Mouse (Mus musculus) heart, embryonic 11.5 days (tissue): ENCODE measurements at regions not wholly inside any gene's neighbourhood (a gene's known extent, or its start where the extent isn't known, plus 50 kb on each side); places are given as distances from the start of the nearest gene placed in this dataset.
A peak's percentile ranks its signal among the peaks of the same experiment; 100 is the strongest.

Experiments
- ATAC-seq: fragments of 200-750 bp; cut with Nextera tagmentation; replicated peaks from 2 replicates; pipeline ENCODE4 v1.8.0; 2017; ENCODE audit warnings: moderate library complexity; ENCODE audit not compliant: insufficient number of reproducible peaks, low FRiP score, low TSS enrichment
- H3K27ac ChIP-seq: fragments of 300-500 bp; sonication (generic); 2 replicates; pipeline ENCODE4 v1.5.1; 2014; ENCODE audit warnings: mild to moderate bottlenecking, low read depth, low read length
- H3K27me3 ChIP-seq: fragments of 300-500 bp; sonication (generic); 2 replicates; pipeline ENCODE4 v1.6.1; 2014; ENCODE audit warnings: mild to moderate bottlenecking, low read length, mixed read lengths; ENCODE audit not compliant: control insufficient read depth, insufficient read depth
- H3K36me3 ChIP-seq: fragments of 300-500 bp; sonication (generic); 2 replicates; pipeline ENCODE4 v1.6.1; 2014; ENCODE audit warnings: mild to moderate bottlenecking, low read length, moderate library complexity, mixed read lengths; ENCODE audit not compliant: control insufficient read depth, insufficient read depth
- H3K4me1 ChIP-seq: fragments of 300-500 bp; sonication (generic); 2 replicates; pipeline ENCODE4 v1.6.1; 2014; ENCODE audit warnings: low read length; ENCODE audit not compliant: control insufficient read depth, insufficient read depth
- H3K4me2 ChIP-seq: fragments of 300-500 bp; sonication (generic); 2 replicates; pipeline ENCODE4 v1.6.1; 2014; ENCODE audit warnings: mild to moderate bottlenecking, moderate library complexity
- H3K4me3 ChIP-seq: fragments of 300-500 bp; sonication (generic); 2 replicates; pipeline ENCODE4 v1.5.1; 2014; ENCODE audit warnings: low read depth, low read length
- H3K9ac ChIP-seq: fragments of 300-500 bp; sonication (generic); 2 replicates; pipeline ENCODE4 v1.6.1; 2014; ENCODE audit warnings: mild to moderate bottlenecking, low read depth, low read length, moderate library complexity
- H3K9me3 ChIP-seq: fragments of 300-500 bp; sonication (generic); replicated peaks from 2 replicates; pipeline ENCODE4 v1.6.1; 2016; ENCODE audit warnings: low read length; ENCODE audit not compliant: control insufficient read depth
- WGBS: fragments of 180-500 bp; shearing (Covaris S2); extraction: QIAGEN DNeasy Blood & Tissue Kit; methylation state at CpG from one replicate; pipeline ENCODE4 v1.1.7; 2014; ENCODE audit not compliant: insufficient replicate concordance; 5-methylcytosine and 5-hydroxymethylcytosine counted together

DNA sequence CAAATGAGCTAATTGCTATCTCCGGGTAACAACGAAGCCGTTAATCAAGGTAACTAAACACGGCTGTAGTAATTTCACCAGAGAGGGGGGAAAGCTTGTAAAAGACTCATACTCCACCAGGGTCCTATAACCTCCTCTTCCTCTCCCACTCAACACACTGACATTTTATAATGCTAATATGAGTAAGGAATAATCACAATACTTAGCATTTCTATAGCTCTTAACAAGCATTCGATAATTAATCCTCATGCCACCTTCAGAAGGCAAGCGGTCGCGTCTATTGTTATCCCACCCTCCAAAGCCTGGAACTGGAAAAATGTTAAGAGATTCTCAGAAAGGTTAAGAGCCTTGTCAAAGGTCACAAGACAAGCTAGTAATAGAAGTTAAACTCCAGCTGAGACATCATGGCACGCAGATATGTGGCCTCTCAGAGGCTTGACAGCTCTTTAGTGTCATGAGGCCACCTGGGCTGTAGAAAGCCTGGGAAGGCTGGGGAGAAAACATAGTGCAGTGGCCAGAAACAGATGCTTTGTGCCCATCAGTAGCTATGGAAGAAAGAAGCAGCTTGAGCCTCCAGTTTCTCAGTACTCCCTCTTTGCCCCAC is 356.3 kb upstream of the Got2 start:
- no peaks in the 10 kb centered on the region for H3K9me3 ChIP-seq
- H3K9ac ChIP-seq = no peak overlapping the region
- no peak overlapping the region for H3K4me3 ChIP-seq
- ATAC-seq = peak; percentile 59
- H3K27me3 ChIP-seq = no peaks in the 10 kb centered on the region
- WGBS = 44% methylated on average over 9 of the region's 9 CpGs
- no peak overlapping the region for H3K4me2 ChIP-seq
- H3K36me3 ChIP-seq = no peaks in the 10 kb centered on the region
- H3K27ac ChIP-seq = peak overlapping the region; percentile 59
- peaks cover 8% of the 10 kb centered on the region; the same call in 1 of the 2 replicates for H3K4me1 ChIP-seq

DNA sequence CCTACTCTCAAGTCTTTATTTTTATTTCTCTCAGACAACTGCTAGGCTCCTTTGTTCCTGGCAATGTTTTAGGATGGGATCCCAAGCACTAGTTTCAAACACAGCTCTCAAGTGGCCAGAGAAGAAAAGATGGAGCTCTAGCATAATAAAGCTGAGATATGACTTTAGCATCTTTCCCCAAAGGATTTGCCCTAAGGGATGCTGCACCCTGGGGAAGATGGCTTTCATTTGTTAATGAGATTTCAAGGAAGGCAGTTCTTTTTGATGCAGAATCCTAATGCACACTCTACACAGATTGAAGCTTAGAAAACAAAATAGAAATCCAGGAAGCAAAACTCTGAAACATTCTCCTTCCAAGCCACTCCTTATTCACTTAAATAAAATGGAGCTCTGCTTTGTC is 350.1 kb upstream of the Got2 start:
- 0 out of 2 replicates have a peak, but pooled peaks cover 4% of the 10 kb centered on the region for H3K4me1 ChIP-seq
- H3K27ac ChIP-seq = no peak overlapping the region
- no peaks in the 10 kb centered on the region for H3K27me3 ChIP-seq
- no peaks in the 10 kb centered on the region for H3K36me3 ChIP-seq
- no peak for ATAC-seq
- no peaks in the 10 kb centered on the region for H3K9me3 ChIP-seq
- H3K4me3 ChIP-seq = no peak overlapping the region
- no peak overlapping the region for H3K9ac ChIP-seq
- H3K4me2 ChIP-seq = no peak overlapping the region

DNA sequence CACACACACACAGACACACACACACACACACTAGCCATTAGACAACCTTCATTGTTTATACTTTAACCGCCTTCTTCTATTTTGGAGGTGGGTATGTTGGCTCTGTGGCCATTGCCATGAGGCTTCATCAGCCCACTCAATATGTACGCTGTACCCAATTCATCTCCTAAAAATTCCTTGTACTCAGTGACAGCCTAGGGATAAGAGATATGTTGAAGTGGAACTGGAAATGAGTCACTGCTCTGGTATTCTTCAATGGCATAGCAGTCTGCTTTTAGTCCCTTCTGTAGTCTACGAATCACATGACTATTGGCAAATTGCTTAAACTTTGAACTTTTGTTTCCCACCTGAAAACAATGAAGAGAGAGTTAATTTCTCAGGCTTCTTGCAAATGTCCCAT is 349.6 kb upstream of the Got2 start:
- no peak overlapping the region for H3K4me2 ChIP-seq
- H3K36me3 ChIP-seq = no peaks in the 10 kb centered on the region
- H3K27me3 ChIP-seq = no peaks in the 10 kb centered on the region
- peak; percentile 80 for ATAC-seq
- H3K4me1 ChIP-seq = 0 out of 2 replicates have a peak, but pooled peaks cover 4% of the 10 kb centered on the region
- H3K4me3 ChIP-seq = no peak overlapping the region
- WGBS = 26% methylated on average over 3 of the region's 3 CpGs
- no peak overlapping the region for H3K9ac ChIP-seq
- no peaks in the 10 kb centered on the region for H3K9me3 ChIP-seq
- peak overlapping the region; percentile 50; the same call in 1 of the 2 replicates for H3K27ac ChIP-seq

DNA sequence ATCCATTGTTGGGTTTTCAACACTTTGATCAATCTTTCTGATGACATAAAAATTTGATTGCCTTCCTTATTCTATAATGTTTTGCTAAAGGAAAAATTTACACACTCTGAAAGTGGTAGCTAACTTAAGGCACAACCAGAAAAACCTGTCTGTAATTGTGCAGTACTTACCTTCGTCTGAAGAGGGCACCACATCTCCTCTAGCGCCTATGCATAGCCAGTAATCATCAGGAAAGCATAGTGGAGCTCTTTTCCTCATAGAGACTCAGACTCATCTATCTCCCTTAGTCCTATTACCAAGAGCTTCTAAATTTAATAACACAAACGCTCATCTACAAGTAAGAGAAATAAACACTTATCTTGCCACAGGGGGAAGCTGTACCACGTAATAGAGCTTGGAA is 342.1 kb upstream of the Got2 start:
- no peaks in the 10 kb centered on the region for H3K27me3 ChIP-seq
- H3K4me1 ChIP-seq = no peaks in the 10 kb centered on the region
- WGBS = 30% methylated on average over 4 of the region's 4 CpGs
- no peak for ATAC-seq
- H3K4me2 ChIP-seq = no peak overlapping the region
- H3K36me3 ChIP-seq = no peaks in the 10 kb centered on the region
- H3K9ac ChIP-seq = no peak overlapping the region
- H3K4me3 ChIP-seq = no peak overlapping the region
- no peaks in the 10 kb centered on the region for H3K9me3 ChIP-seq
- H3K27ac ChIP-seq = no peak overlapping the region
